Mouse (Mus musculus) forebrain, postnatal 0 days (tissue): Measurements from ENCODE around the gene Dysf. TPM values are rescaled to one million over a fixed set of nuclear protein-coding genes. Genes with fewer than 3 reads are reported as not detected.

Experiments
- ATAC-seq: fragments of 200-750 bp; cut with Nextera tagmentation; 2 replicates; pipeline ENCODE4 v1.8.0; 2017; ENCODE audit warnings: mild to moderate bottlenecking, moderate library complexity
- DNase-seq: peaks from one replicate; pipeline ENCODE4 v3.0.0-alpha.2; 2015
- H3K27ac ChIP-seq: fragments of 300-500 bp; sonication (generic); 2 replicates; pipeline ENCODE4 v1.5.1; 2014; ENCODE audit warnings: low read depth, mild to moderate bottlenecking, antibody characterized with exemption, low read length, moderate library complexity, mixed read lengths
- H3K27me3 ChIP-seq: fragments of 300-500 bp; sonication (generic); 2 replicates; pipeline ENCODE4 v1.6.1; 2014; ENCODE audit warnings: mild to moderate bottlenecking, low read length, mixed read lengths; ENCODE audit not compliant: insufficient read depth
- H3K36me3 ChIP-seq: fragments of 300-500 bp; sonication (generic); 2 replicates; pipeline ENCODE4 v1.6.1; 2014; ENCODE audit warnings: mild to moderate bottlenecking, moderate library complexity; ENCODE audit not compliant: insufficient read depth
- H3K4me1 ChIP-seq: fragments of 300-500 bp; sonication (generic); 2 replicates; pipeline ENCODE4 v1.6.1; 2014; ENCODE audit warnings: antibody characterized with exemption; ENCODE audit not compliant: insufficient read depth
- H3K4me2 ChIP-seq: fragments of 300-500 bp; sonication (generic); 2 replicates; pipeline ENCODE4 v1.6.1; 2014; ENCODE audit warnings: low read depth, mild to moderate bottlenecking, moderate library complexity
- H3K4me3 ChIP-seq: fragments of 300-500 bp; sonication (generic); 2 replicates; pipeline ENCODE4 v1.5.1; 2014; ENCODE audit warnings: low read depth, low read length, mixed read lengths
- H3K9ac ChIP-seq: fragments of 300-500 bp; sonication (generic); 2 replicates; pipeline ENCODE4 v1.6.1; 2014; ENCODE audit warnings: mild to moderate bottlenecking
- H3K9me3 ChIP-seq: fragments of 300-500 bp; sonication (generic); 2 replicates; pipeline ENCODE4 v1.6.1; 2016; ENCODE audit warnings: low read length
- CTCF ChIP-seq: sonication (generic); IDR thresholded peaks from 2 replicates; pipeline ENCODE4 v1.5.1; 2016; ENCODE audit warnings: antibody characterized with exemption, control low read depth, low read depth
- WGBS: fragments of 180-500 bp; shearing (Covaris S2); extraction: QIAGEN DNeasy Blood & Tissue Kit; methylation state at CpG from one replicate; pipeline ENCODE4 v1.1.7; 2014; 5-methylcytosine and 5-hydroxymethylcytosine counted together
- polyA plus RNA-seq: library from polyadenylated mRNA; unstranded; fragments of >200 nt; fragmentation: Nextera tagmentation; extraction: Ambion mirVana; gene quantifications from 2 replicates; pipeline ENCODE4 v1.2.1, GENCODE M21; 2015
- total RNA-seq: library from RNA; depleted of rRNA; stranded (reverse); fragments of >200 nt; gene quantifications from 2 replicates; pipeline ENCODE4 v1.2.3, GENCODE M21; 2014

The Dysf gene
- total and polyA plus RNA-seq, 2 experiments from 2014 or later, result 1.3 to 1.4 TPM

GRCm38 (mm10) chr6:84135709-84136108 is 127.3 kb downstream of the Dysf start:
- ATAC-seq (no peak), DNase-seq (no peak)
- 81% methylated on average over 9 of the region's 9 CpGs for whole genome bisulfite sequencing
- Histone ChIP-seq H3K36me3 (no peaks in the 10 kb centered on the region), H3K4me1 (no peaks in the 10 kb centered on the region), H3K4me2 (no peak overlapping the region), H3K9ac (no peak overlapping the region), H3K27ac (no peak overlapping the region), H3K9me3 (no peaks in the 10 kb centered on the region), H3K4me3 (no peak overlapping the region), H3K27me3 (no peaks in the 10 kb centered on the region)
- no peak for TF ChIP-seq CTCF

GRCm38 (mm10) chr6:84136345-84136744 is 128.0 kb downstream of the Dysf start:
- Histone ChIP-seq H3K9ac (no peak overlapping the region), H3K4me3 (no peak overlapping the region), H3K9me3 (no peaks in the 10 kb centered on the region), H3K4me1 (no peaks in the 10 kb centered on the region), H3K27ac (no peak overlapping the region), H3K36me3 (no peaks in the 10 kb centered on the region), H3K4me2 (no peak overlapping the region), H3K27me3 (no peaks in the 10 kb centered on the region)
- no peak for DNase-seq
- no peak for TF ChIP-seq CTCF
- ATAC-seq, result no peak
- WGBS, result 89% methylated on average over 11 of the region's 11 CpGs

DNA sequence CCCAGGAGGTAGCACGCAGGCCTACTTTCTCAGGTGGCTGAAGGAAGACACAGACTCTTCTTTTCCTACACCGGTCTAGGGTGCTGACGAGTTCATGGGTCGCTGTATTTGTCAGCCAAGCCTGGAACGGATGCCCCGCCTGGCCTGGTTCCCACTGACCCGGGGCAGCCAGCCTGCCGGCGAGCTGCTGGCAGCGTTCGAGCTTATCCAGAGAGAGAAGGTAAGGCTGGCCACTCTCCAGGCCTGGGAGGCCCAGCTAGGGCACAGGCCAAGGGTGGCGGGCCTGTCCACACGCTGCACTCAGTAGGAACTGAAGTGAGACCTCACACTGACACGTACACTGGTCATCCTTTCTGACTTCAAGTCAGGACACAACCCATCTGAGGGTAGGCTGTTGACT is 131.5 kb downstream of the Dysf start:
- no peak overlapping the region for H3K4me3 ChIP-seq
- H3K9ac ChIP-seq, result no peak overlapping the region
- 56% methylated on average over 14 of the region's 14 CpGs for WGBS
- H3K9me3 ChIP-seq, result no peaks in the 10 kb centered on the region
- DNase-seq (no peak), ATAC-seq (no peak)
- no peaks in the 10 kb centered on the region for H3K4me1 ChIP-seq
- no peaks in the 10 kb centered on the region for H3K27me3 ChIP-seq
- H3K4me2 ChIP-seq, result no peak overlapping the region
- no peak for TF ChIP-seq CTCF
- H3K36me3 ChIP-seq, result no peaks in the 10 kb centered on the region
- no peak overlapping the region for H3K27ac ChIP-seq

DNA sequence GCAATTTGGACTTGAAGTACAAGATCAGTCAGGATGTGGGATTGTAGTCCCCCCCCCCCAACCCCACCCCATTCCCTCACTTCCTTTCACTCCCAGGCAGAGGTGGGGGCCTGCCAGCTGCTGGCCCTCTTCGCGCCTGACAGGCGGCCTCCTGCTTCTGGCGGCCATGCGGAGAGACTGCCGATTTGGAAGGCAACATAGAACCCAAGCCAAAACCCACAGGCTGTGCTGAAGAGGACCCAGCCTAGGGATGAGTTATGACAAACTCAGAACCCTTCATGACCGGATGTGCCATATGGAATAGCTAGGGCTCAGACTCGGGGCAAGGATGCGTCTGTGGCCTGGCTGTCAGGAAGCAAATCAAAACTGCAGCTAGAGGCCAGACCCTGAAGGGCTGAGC is 134.1 kb downstream of the Dysf start:
- Histone ChIP-seq H3K9me3 (no peaks in the 10 kb centered on the region), H3K4me1 (no peaks in the 10 kb centered on the region), H3K4me2 (no peak overlapping the region), H3K36me3 (no peaks in the 10 kb centered on the region), H3K9ac (no peak overlapping the region), H3K27ac (no peak overlapping the region), H3K4me3 (no peak overlapping the region), H3K27me3 (no peaks in the 10 kb centered on the region)
- WGBS, result 53% methylated on average over 9 of the region's 9 CpGs
- no peak for TF ChIP-seq CTCF
- peak; percentile 78 for ATAC-seq
- DNase-seq, result peak; percentile 51

GRCm38 (mm10) chr6:84143328-84143727 is 134.9 kb downstream of the Dysf start:
- Histone ChIP-seq H3K9ac (no peak overlapping the region), H3K4me1 (no peaks in the 10 kb centered on the region), H3K27me3 (no peaks in the 10 kb centered on the region), H3K9me3 (no peaks in the 10 kb centered on the region), H3K27ac (no peak overlapping the region), H3K4me2 (no peak overlapping the region), H3K36me3 (no peaks in the 10 kb centered on the region), H3K4me3 (no peak overlapping the region)
- 71% methylated on average over 1 of the region's 1 CpGs for WGBS
- DNase-seq, result no peak
- ATAC-seq, result no peak
- no peak for TF ChIP-seq CTCF

GRCm38 (mm10) chr6:84144393-84144792 is 136.0 kb downstream of the Dysf start:
- Histone ChIP-seq H3K4me2 (no peak overlapping the region), H3K9me3 (no peaks in the 10 kb centered on the region), H3K9ac (no peak overlapping the region), H3K4me1 (no peaks in the 10 kb centered on the region), H3K27ac (no peak overlapping the region), H3K36me3 (no peaks in the 10 kb centered on the region), H3K27me3 (no peaks in the 10 kb centered on the region), H3K4me3 (no peak overlapping the region)
- WGBS, result 70% methylated on average over 4 of the region's 4 CpGs
- DNase-seq (no peak), ATAC-seq (no peak)
- no peak for TF ChIP-seq CTCF

DNA sequence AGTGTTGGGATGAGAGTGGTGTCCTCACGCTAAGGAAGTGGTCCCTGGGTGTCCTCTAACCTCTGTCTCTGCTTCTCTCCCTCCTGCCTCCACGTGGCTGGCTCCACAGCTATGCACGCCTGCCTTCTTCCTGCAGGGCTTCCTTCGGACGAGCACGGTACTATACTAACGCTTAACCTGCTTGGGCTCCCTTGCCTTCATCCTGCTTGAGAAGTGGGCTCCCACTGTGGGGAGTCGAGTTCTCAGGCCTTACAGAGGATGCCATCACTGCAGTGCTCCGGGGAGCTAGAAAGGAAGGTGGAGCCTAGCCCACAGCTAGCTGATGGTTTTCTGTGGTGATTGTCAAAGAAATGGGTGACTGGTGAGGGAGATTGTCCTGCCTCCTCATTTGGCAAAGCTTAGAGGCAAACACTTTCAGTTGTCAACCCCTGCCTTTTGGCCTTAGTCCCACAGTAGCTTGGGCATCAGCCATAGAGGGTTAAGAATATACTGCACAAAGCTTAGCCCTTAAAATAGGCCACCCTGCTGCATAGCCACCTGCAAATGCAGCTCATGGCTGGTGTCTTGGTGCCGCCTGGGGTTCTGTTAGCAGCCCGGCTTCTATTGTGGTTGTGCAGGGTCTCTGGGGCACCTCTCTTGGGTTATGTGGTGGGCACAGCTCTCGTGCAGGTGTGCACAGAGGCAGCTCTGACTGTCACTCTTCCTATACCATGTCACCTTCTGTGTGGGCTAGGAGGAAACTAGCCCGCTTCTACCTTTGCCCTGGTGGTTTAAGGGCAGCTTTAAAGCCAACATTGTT is 139.0 kb downstream of the Dysf start:
- Histone ChIP-seq H3K27me3 (no peaks in the 10 kb centered on the region), H3K36me3 (no peaks in the 10 kb centered on the region), H3K4me2 (no peak overlapping the region), H3K27ac (no peak overlapping the region), H3K9ac (no peak overlapping the region), H3K9me3 (no peaks in the 10 kb centered on the region), H3K4me1 (no peaks in the 10 kb centered on the region), H3K4me3 (no peak overlapping the region)
- DNase-seq (no peak), ATAC-seq (no peak)
- WGBS, result 85% methylated on average over 13 of the region's 13 CpGs
- no peak for TF ChIP-seq CTCF
